Mouse (Mus musculus): ENCODE results near the gene Rfc1.

The Rfc1 gene

GRCm38 (mm10) chr5:65335298-65336074, at the start of gene Rfc1:
Gene Rfc1, minus strand, starts transcription at chr5:65335670.
- DNase-seq (ENCODE audit: low read depth, low spot score), result peak; percentile 74

- DNase-seq (ENCODE audit: low read depth, low spot score), result no peak
Measured at GRCm38 (mm10) chr5:65374746-65375145, 39.3 kb upstream of the Rfc1 start.

GRCm38 (mm10) chr5:65371551-65371950, 36.1 kb upstream of the Rfc1 start:
- no peak for DNase-seq (ENCODE audit: low read depth, low spot score)

GRCm38 (mm10) chr5:65367837-65368236, 32.4 kb upstream of the Rfc1 start:
- DNase-seq (ENCODE audit: low read depth, low spot score), result no peak

- DNase-seq (ENCODE audit: low read depth, low spot score), result no peak
Measured at GRCm38 (mm10) chr5:65357771-65358170, 22.3 kb upstream of the Rfc1 start.

- DNase-seq (ENCODE audit: low read depth, low spot score), result no peak
Measured at GRCm38 (mm10) chr5:65356851-65357250, 21.4 kb upstream of the Rfc1 start.

GRCm38 (mm10) chr5:65354985-65355384, 19.5 kb upstream of the Rfc1 start:
- no peak for DNase-seq (ENCODE audit: low read depth, low spot score)

GRCm38 (mm10) chr5:65354097-65354496, 18.6 kb upstream of the Rfc1 start:
- no peak for DNase-seq (ENCODE audit: low read depth, low spot score)

- DNase-seq (ENCODE audit: low read depth, low spot score), result no peak
Measured at GRCm38 (mm10) chr5:65350508-65350907, 15.0 kb upstream of the Rfc1 start.

- no peak for DNase-seq (ENCODE audit: low read depth, low spot score)
Measured at GRCm38 (mm10) chr5:65348168-65348567, 12.7 kb upstream of the Rfc1 start, which contains the start of gene Klb. Gene Klb, plus strand, starts transcription at chr5:65348314.

- no peak for DNase-seq (ENCODE audit: low read depth, low spot score)
Measured at GRCm38 (mm10) chr5:65340167-65340566, 4.7 kb upstream of the Rfc1 start.

- no peak for DNase-seq (ENCODE audit: low read depth, low spot score)
Measured at GRCm38 (mm10) chr5:65338394-65338793, 2.9 kb upstream of the Rfc1 start.

GRCm38 (mm10) chr5:65336075-65336355, 545 bp upstream of the Rfc1 start:
- DNase-seq (ENCODE audit: low read depth, low spot score), result no peak

- DNase-seq (ENCODE audit: low read depth, low spot score), result no peak
Measured at GRCm38 (mm10) chr5:65334788-65335187, 682 bp downstream of the Rfc1 start.

- DNase-seq (ENCODE audit: low read depth, low spot score), result no peak
Measured at GRCm38 (mm10) chr5:65329971-65330370, 5.5 kb downstream of the Rfc1 start.

GRCm38 (mm10) chr5:65326212-65326611, 9.3 kb downstream of the Rfc1 start:
- peak; percentile 28 for DNase-seq (ENCODE audit: low read depth, low spot score)

- no peak for DNase-seq (ENCODE audit: low read depth, low spot score)
Measured at GRCm38 (mm10) chr5:65324758-65325355, 10.6 kb downstream of the Rfc1 start.

- DNase-seq (ENCODE audit: low read depth, low spot score), result no peak
Measured at GRCm38 (mm10) chr5:65324271-65324670, 11.2 kb downstream of the Rfc1 start.

GRCm38 (mm10) chr5:65322165-65322564, 13.3 kb downstream of the Rfc1 start:
- DNase-seq (ENCODE audit: low read depth, low spot score), result no peak

GRCm38 (mm10) chr5:65319176-65319575, 16.3 kb downstream of the Rfc1 start:
- no peak for DNase-seq (ENCODE audit: low read depth, low spot score)

- no peak for DNase-seq (ENCODE audit: low read depth, low spot score)
Measured at GRCm38 (mm10) chr5:65308866-65309265, 26.6 kb downstream of the Rfc1 start.

GRCm38 (mm10) chr5:65308208-65308607, 27.3 kb downstream of the Rfc1 start:
- no peak for DNase-seq (ENCODE audit: low read depth, low spot score)

- DNase-seq (ENCODE audit: low read depth, low spot score), result no peak
Measured at GRCm38 (mm10) chr5:65305516-65305915, 30.0 kb downstream of the Rfc1 start.

Data from skeletal muscle tissue, adult 2 months (tissue).